Mouse (Mus musculus): ENCODE results near the gene Parg.
"Not testable (repeated sequence)": the region's sequence is repeated elsewhere in the genome, so short reads cannot be mapped to it uniquely, and the experiment has no call there.

Parg gene

GRCm38 (mm10) chr14:32201791-32202451, at the start of gene Parg, which contains the start of gene Timm23:
Gene Parg, plus strand, starts transcription at chr14:32201949.
Gene Timm23, minus strand, starts transcription at chr14:32201898.
- DNase-seq (ENCODE audit: low spot score) = peak; percentile 54

- DNase-seq (ENCODE audit: low spot score) = no peak
Measured at GRCm38 (mm10) chr14:32152243-32152965, 49.3 kb upstream of the Parg start.

- DNase-seq (ENCODE audit: low spot score) = no peak
Measured at GRCm38 (mm10) chr14:32153156-32153555, 48.6 kb upstream of the Parg start.

GRCm38 (mm10) chr14:32154758-32155157, 47.0 kb upstream of the Parg start:
- no peak for DNase-seq (ENCODE audit: low spot score)

GRCm38 (mm10) chr14:32159150-32159670, 42.5 kb upstream of the Parg start:
- no peak for DNase-seq (ENCODE audit: low spot score)

- DNase-seq (ENCODE audit: low spot score) = peak; percentile 99
Measured at GRCm38 (mm10) chr14:32159690-32160246, 42.0 kb upstream of the Parg start, which contains the start of gene Ncoa4. Gene Ncoa4, plus strand, starts transcription at chr14:32159865.

GRCm38 (mm10) chr14:32160563-32160962, 41.2 kb upstream of the Parg start:
- no peak for DNase-seq (ENCODE audit: low spot score)

GRCm38 (mm10) chr14:32161090-32161885, 40.5 kb upstream of the Parg start:
- no peak for DNase-seq (ENCODE audit: low spot score)

- no peak for DNase-seq (ENCODE audit: low spot score)
Measured at GRCm38 (mm10) chr14:32162231-32162630, 39.5 kb upstream of the Parg start.

GRCm38 (mm10) chr14:32163203-32163888, 38.4 kb upstream of the Parg start:
- DNase-seq (ENCODE audit: low spot score) = no peak

GRCm38 (mm10) chr14:32164173-32165051, 37.3 kb upstream of the Parg start:
- no peak for DNase-seq (ENCODE audit: low spot score)

- DNase-seq (ENCODE audit: low spot score) = peak; percentile 60
Measured at GRCm38 (mm10) chr14:32165278-32166061, 36.3 kb upstream of the Parg start.

- DNase-seq (ENCODE audit: low spot score) = no peak
Measured at GRCm38 (mm10) chr14:32166062-32166441, 35.7 kb upstream of the Parg start.

GRCm38 (mm10) chr14:32166840-32167239, 34.9 kb upstream of the Parg start:
- DNase-seq (ENCODE audit: low spot score) = no peak

- no peak for DNase-seq (ENCODE audit: low spot score)
Measured at GRCm38 (mm10) chr14:32167326-32167725, 34.4 kb upstream of the Parg start.

- DNase-seq (ENCODE audit: low spot score) = no peak
Measured at GRCm38 (mm10) chr14:32168653-32169231, 33.0 kb upstream of the Parg start.

GRCm38 (mm10) chr14:32170137-32170536, 31.6 kb upstream of the Parg start:
- DNase-seq (ENCODE audit: low spot score) = no peak

- no peak for DNase-seq (ENCODE audit: low spot score)
Measured at GRCm38 (mm10) chr14:32175310-32175709, 26.4 kb upstream of the Parg start.

- DNase-seq (ENCODE audit: low spot score) = not testable (repeated sequence)
Measured at GRCm38 (mm10) chr14:32176590-32176989, 25.2 kb upstream of the Parg start.
